Mouse (Mus musculus) embryonic fibroblast, embryonic 13.5 days (primary cell): ENCODE measurements around the gene Tgfbr1.

Experiments used
- CTCF ChIP-seq: IDR thresholded peaks from 2 replicates; pipeline ENCODE4 v1.5.1; 2011; ENCODE audit warnings: mild to moderate bottlenecking, control low read depth, low read length, moderate library complexity, borderline replicate concordance; ENCODE audit not compliant: insufficient read depth
- POLR2A ChIP-seq: IDR thresholded peaks from 2 replicates; pipeline ENCODE4 v1.6.1; 2011; ENCODE audit warnings: low read depth, mild to moderate bottlenecking, control low read depth, low read length, moderate library complexity

DNA sequence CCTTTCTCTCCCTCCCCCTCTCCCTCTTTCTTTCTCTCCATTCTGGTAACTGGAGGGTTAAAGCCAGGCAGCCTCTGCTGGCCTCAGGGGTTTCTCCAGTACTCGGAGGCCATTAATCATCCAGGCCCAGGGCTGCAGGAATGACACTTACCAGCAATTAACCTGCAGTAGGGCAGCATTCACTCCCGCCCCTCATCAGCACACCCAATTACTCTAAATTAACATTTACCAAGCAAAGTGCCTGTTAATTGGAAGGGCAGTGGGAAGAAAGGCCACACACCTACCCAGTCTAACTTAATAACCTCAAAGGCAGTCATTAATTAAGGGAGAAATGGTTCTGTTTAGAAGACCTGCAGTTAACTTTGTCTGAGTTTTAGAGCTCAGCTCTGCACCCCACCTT, 71.4 kb downstream of the Tgfbr1 start:
- TF ChIP-seq CTCF, result no peak
- TF ChIP-seq POLR2A, result no peak
